Mouse (Mus musculus): ENCODE data around the gene Gadd45b.

- TF ChIP-seq CTCF (IDR thresholded peaks at IDR 0.05; ENCODE audit: control insufficient read depth, insufficient read depth, insufficient replicate concordance, low read depth, low read length) (no peak), POLR2A (IDR thresholded peaks at IDR 0.05; ENCODE audit: control insufficient read depth, low read depth, low read length) (no peak)
Observed at GRCm38 (mm10) chr10:80909375-80910162, 20.3 kb upstream of the Gadd45b start.

Data from testis, adult 2 months (tissue).